Mouse (Mus musculus): ENCODE results near the gene Gm13089. TPM values are rescaled to one million over a fixed set of nuclear protein-coding genes. Genes with fewer than 3 reads are reported as not detected.

Gm13089 gene
- polyA plus RNA-seq (2012; ENCODE audit: low replicate concordance), result not detected in 2 replicates

GRCm38 (mm10) chr4:143702611-143703010 is at the start of gene Gm13089:
Gm13089 (minus strand) TSS chr4:143702711.

DNA sequence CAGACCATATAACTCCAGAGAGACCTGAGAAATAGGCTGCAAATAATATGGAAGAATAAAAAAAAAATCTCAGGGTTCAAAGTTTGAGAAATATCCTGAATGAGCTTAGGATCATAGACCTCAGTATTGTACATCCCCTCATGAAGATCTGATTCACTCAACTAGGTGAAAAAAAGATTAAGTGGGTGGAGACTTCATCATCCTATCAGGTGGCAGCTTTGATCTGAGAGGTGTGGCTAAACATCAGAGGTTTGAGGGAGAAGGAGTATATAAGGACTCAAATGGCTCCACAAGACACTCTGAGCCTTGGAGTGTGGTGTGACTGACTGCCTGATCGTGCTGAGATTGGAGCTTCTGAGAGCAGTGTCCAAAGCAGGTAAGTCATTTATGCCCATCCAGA is 16.6 kb upstream of the Gm13089 start, which contains the start of gene Gm13078:
TSS of gene Gm13078 (plus strand) at position 301 of the 400 bp plus-strand sequence.

GRCm38 (mm10) chr4:143657146-143657545 is 45.4 kb downstream of the Gm13089 start, which contains the start of gene Gm13088:
Gm13088 (minus strand) TSS chr4:143657246.

Other genes with a start within 250 kb of the Gm13089 start
- not detected in 2 replicates for gene Gm13043, start 191.4 kb downstream of the Gm13089 start, polyA plus RNA-seq (2012; ENCODE audit: low replicate concordance)
- gene Gm13040, start 166.8 kb downstream of the Gm13089 start, polyA plus RNA-seq (2012; ENCODE audit: low replicate concordance), result 0.15 TPM in 1 of 2 replicates, not detected in the other
- gene BC080695, start 151.0 kb downstream of the Gm13089 start, polyA plus RNA-seq (2012; ENCODE audit: low replicate concordance), result not detected in 2 replicates
- not detected in 2 replicates for gene Gm13057, start 151.0 kb downstream of the Gm13089 start, polyA plus RNA-seq (2012; ENCODE audit: low replicate concordance)
- 0.07 TPM in 1 of 2 replicates, not detected in the other for gene Gm13083, start 87.7 kb downstream of the Gm13089 start, polyA plus RNA-seq (2012; ENCODE audit: low replicate concordance)
- gene Gm13088, start 45.5 kb downstream of the Gm13089 start, polyA plus RNA-seq (2012; ENCODE audit: low replicate concordance), result not detected in 2 replicates
- gene Gm13078, start 16.7 kb upstream of the Gm13089 start, polyA plus RNA-seq (2012; ENCODE audit: low replicate concordance), result not detected in 2 replicates
- not detected in 2 replicates for gene Gm13023, start 86.6 kb upstream of the Gm13089 start, polyA plus RNA-seq (2012; ENCODE audit: low replicate concordance)
- gene Gm13084, start 113.4 kb upstream of the Gm13089 start, polyA plus RNA-seq (2012; ENCODE audit: low replicate concordance), result not detected in 2 replicates
- gene Gm13103, start 143.8 kb upstream of the Gm13089 start, polyA plus RNA-seq (2012; ENCODE audit: low replicate concordance), result not detected in 2 replicates
- gene Pramef6, start 197.7 kb upstream of the Gm13089 start, polyA plus RNA-seq (2012; ENCODE audit: low replicate concordance), result not detected in 2 replicates
- gene Pramef25, start 248.3 kb upstream of the Gm13089 start, polyA plus RNA-seq (2012; ENCODE audit: low replicate concordance), result not detected in 2 replicates